Mouse (Mus musculus): Measurements from ENCODE around the gene Napepld. TPM values are rescaled to one million over a fixed set of nuclear protein-coding genes. Genes with fewer than 3 reads are reported as not detected.

Napepld gene
- polyA plus RNA-seq, 1 experiment from 2014 or later: 4.6 TPM

GRCm38 (mm10) chr5:21667191-21668137 lies 33.7 kb downstream of the Napepld start:
- Histone ChIP-seq H3K9ac (ENCODE audit: low read length) (no peak overlapping the region), H3K27me3 (replicated peaks; ENCODE audit: control insufficient read depth, insufficient read depth, low read length) (no peaks in the 10 kb centered on the region), H3K9me3 (replicated peaks; ENCODE audit: control insufficient read depth, low read length) (no peaks in the 10 kb centered on the region), H3K27ac (ENCODE audit: low read depth, low read length) (no peak overlapping the region), H3K36me3 (ENCODE audit: control insufficient read depth, insufficient read depth, low read length) (peaks cover 41% of the 10 kb centered on the region), H3K4me2 (ENCODE audit: low read length) (no peak overlapping the region), H3K4me3 (ENCODE audit: low read depth, low read length) (no peak overlapping the region), H3K4me1 (ENCODE audit: control insufficient read depth, insufficient read depth, low read length) (no peaks in the 10 kb centered on the region)
- WGBS: 63% methylated on average over 8 of the region's 8 CpGs
- no peak for DNase-seq (ENCODE audit: low spot score)
- no peak for ATAC-seq

- Histone ChIP-seq H3K4me3 (ENCODE audit: low read depth, low read length) (no peak overlapping the region), H3K27me3 (replicated peaks; ENCODE audit: control insufficient read depth, insufficient read depth, low read length) (no peaks in the 10 kb centered on the region), H3K9ac (ENCODE audit: low read length) (no peak overlapping the region), H3K4me1 (ENCODE audit: control insufficient read depth, insufficient read depth, low read length) (no peaks in the 10 kb centered on the region), H3K36me3 (ENCODE audit: control insufficient read depth, insufficient read depth, low read length) (peaks cover 67% of the 10 kb centered on the region), H3K9me3 (replicated peaks; ENCODE audit: control insufficient read depth, low read length) (no peaks in the 10 kb centered on the region), H3K4me2 (ENCODE audit: low read length) (no peak overlapping the region), H3K27ac (ENCODE audit: low read depth, low read length) (no peak overlapping the region)
- 81% methylated on average over 11 of the region's 11 CpGs for WGBS
- DNase-seq (ENCODE audit: low spot score): peak; percentile 38
- ATAC-seq: 0 out of 2 replicates have a peak, but pooled peaks have one; percentile 14
Observed at GRCm38 (mm10) chr5:21663081-21663480, 38.1 kb downstream of the Napepld start.

GRCm38 (mm10) chr5:21660850-21661249 lies 40.3 kb downstream of the Napepld start:
- no peak overlapping the region for H3K4me3 ChIP-seq (ENCODE audit: low read depth, low read length)
- WGBS: 57% methylated on average over 6 of the region's 6 CpGs
- DNase-seq (ENCODE audit: low spot score) (peak; percentile 47), ATAC-seq (peak; percentile 27; the same call in 1 of the 2 replicates)
- H3K4me2 ChIP-seq (ENCODE audit: low read length): no peak overlapping the region
- H3K27ac ChIP-seq (ENCODE audit: low read depth, low read length): peak overlapping the region; percentile 0; the same call in 1 of the 2 replicates
- H3K4me1 ChIP-seq (ENCODE audit: control insufficient read depth, insufficient read depth, low read length): no peaks in the 10 kb centered on the region
- no peak overlapping the region for H3K9ac ChIP-seq (ENCODE audit: low read length)
- H3K9me3 ChIP-seq (replicated peaks; ENCODE audit: control insufficient read depth, low read length): no peaks in the 10 kb centered on the region
- peaks cover 81% of the 10 kb centered on the region for H3K36me3 ChIP-seq (ENCODE audit: control insufficient read depth, insufficient read depth, low read length)
- H3K27me3 ChIP-seq (replicated peaks; ENCODE audit: control insufficient read depth, insufficient read depth, low read length): no peaks in the 10 kb centered on the region

GRCm38 (mm10) chr5:21658623-21659395 lies 42.4 kb downstream of the Napepld start:
- Histone ChIP-seq H3K9ac (ENCODE audit: low read length) (no peak overlapping the region), H3K9me3 (replicated peaks; ENCODE audit: control insufficient read depth, low read length) (no peaks in the 10 kb centered on the region), H3K4me1 (ENCODE audit: control insufficient read depth, insufficient read depth, low read length) (no peaks in the 10 kb centered on the region), H3K4me3 (ENCODE audit: low read depth, low read length) (no peak overlapping the region), H3K27me3 (replicated peaks; ENCODE audit: control insufficient read depth, insufficient read depth, low read length) (no peaks in the 10 kb centered on the region), H3K4me2 (ENCODE audit: low read length) (no peak overlapping the region), H3K27ac (ENCODE audit: low read depth, low read length) (no peak overlapping the region), H3K36me3 (ENCODE audit: control insufficient read depth, insufficient read depth, low read length) (peaks cover 73% of the 10 kb centered on the region)
- WGBS: 57% methylated on average over 11 of the region's 11 CpGs
- DNase-seq (ENCODE audit: low spot score) (peak; percentile 79), ATAC-seq (peak; percentile 69)

GRCm38 (mm10) chr5:21658038-21658437 lies 43.2 kb downstream of the Napepld start:
- WGBS: 91% methylated on average over 6 of the region's 6 CpGs
- H3K27me3 ChIP-seq (replicated peaks; ENCODE audit: control insufficient read depth, insufficient read depth, low read length): no peaks in the 10 kb centered on the region
- H3K9ac ChIP-seq (ENCODE audit: low read length): no peak overlapping the region
- no peaks in the 10 kb centered on the region for H3K4me1 ChIP-seq (ENCODE audit: control insufficient read depth, insufficient read depth, low read length)
- H3K4me3 ChIP-seq (ENCODE audit: low read depth, low read length): no peak overlapping the region
- H3K36me3 ChIP-seq (ENCODE audit: control insufficient read depth, insufficient read depth, low read length): peaks cover 73% of the 10 kb centered on the region
- H3K4me2 ChIP-seq (ENCODE audit: low read length): no peak overlapping the region
- no peaks in the 10 kb centered on the region for H3K9me3 ChIP-seq (replicated peaks; ENCODE audit: control insufficient read depth, low read length)
- no peak for ATAC-seq
- H3K27ac ChIP-seq (ENCODE audit: low read depth, low read length): peak overlapping the region; percentile 52; the same call in 1 of the 2 replicates
- no peak for DNase-seq (ENCODE audit: low spot score)

- ATAC-seq (no peak), DNase-seq (ENCODE audit: low spot score) (no peak)
- Histone ChIP-seq H3K4me1 (ENCODE audit: control insufficient read depth, insufficient read depth, low read length) (no peaks in the 10 kb centered on the region), H3K4me3 (ENCODE audit: low read depth, low read length) (no peak overlapping the region), H3K27me3 (replicated peaks; ENCODE audit: control insufficient read depth, insufficient read depth, low read length) (no peaks in the 10 kb centered on the region), H3K36me3 (ENCODE audit: control insufficient read depth, insufficient read depth, low read length) (peaks cover 79% of the 10 kb centered on the region), H3K27ac (ENCODE audit: low read depth, low read length) (no peak overlapping the region), H3K9ac (ENCODE audit: low read length) (no peak overlapping the region), H3K4me2 (ENCODE audit: low read length) (no peak overlapping the region), H3K9me3 (replicated peaks; ENCODE audit: control insufficient read depth, low read length) (no peaks in the 10 kb centered on the region)
- WGBS: 94% methylated on average over 9 of the region's 9 CpGs
Observed at GRCm38 (mm10) chr5:21656912-21657311, 44.3 kb downstream of the Napepld start.

- ATAC-seq: no peak
- H3K36me3 ChIP-seq (ENCODE audit: control insufficient read depth, insufficient read depth, low read length): peaks cover 72% of the 10 kb centered on the region
Observed at GRCm38 (mm10) chr5:21651885-21652612, 49.1 kb downstream of the Napepld start.

GRCm38 (mm10) chr5:21650736-21651135 lies 50.5 kb downstream of the Napepld start:
- H3K4me3 ChIP-seq (ENCODE audit: low read depth, low read length): no peak overlapping the region
- WGBS: 81% methylated on average over 2 of the region's 2 CpGs
- no peak for ATAC-seq
- H3K9me3 ChIP-seq (replicated peaks; ENCODE audit: control insufficient read depth, low read length): no peaks in the 10 kb centered on the region
- H3K36me3 ChIP-seq (ENCODE audit: control insufficient read depth, insufficient read depth, low read length): peaks cover 66% of the 10 kb centered on the region
- H3K4me2 ChIP-seq (ENCODE audit: low read length): no peak overlapping the region
- H3K4me1 ChIP-seq (ENCODE audit: control insufficient read depth, insufficient read depth, low read length): peaks cover 9% of the 10 kb centered on the region
- no peak overlapping the region for H3K9ac ChIP-seq (ENCODE audit: low read length)
- H3K27ac ChIP-seq (ENCODE audit: low read depth, low read length): no peak overlapping the region
- no peak for DNase-seq (ENCODE audit: low spot score)
- no peaks in the 10 kb centered on the region for H3K27me3 ChIP-seq (replicated peaks; ENCODE audit: control insufficient read depth, insufficient read depth, low read length)

More at GRCm38 (mm10) chr5:21651885-21652612, 49.1 kb downstream of the Napepld start:
- DNase-seq (ENCODE audit: low spot score): no peak
- Histone ChIP-seq H3K4me3 (ENCODE audit: low read depth, low read length) (no peak overlapping the region), H3K4me1 (ENCODE audit: control insufficient read depth, insufficient read depth, low read length) (peaks cover 5% of the 10 kb centered on the region), H3K27me3 (replicated peaks; ENCODE audit: control insufficient read depth, insufficient read depth, low read length) (no peaks in the 10 kb centered on the region), H3K9me3 (replicated peaks; ENCODE audit: control insufficient read depth, low read length) (no peaks in the 10 kb centered on the region), H3K9ac (ENCODE audit: low read length) (no peak overlapping the region), H3K4me2 (ENCODE audit: low read length) (no peak overlapping the region), H3K27ac (ENCODE audit: low read depth, low read length) (no peak overlapping the region)
- 83% methylated on average over 7 of the region's 7 CpGs for WGBS
